Mouse (Mus musculus): ENCODE measurements at regions not wholly inside any gene's neighbourhood (a gene's known extent, or its start where the extent isn't known, plus 50 kb on each side); places are given as distances from the start of the nearest gene placed in this dataset.

DNA sequence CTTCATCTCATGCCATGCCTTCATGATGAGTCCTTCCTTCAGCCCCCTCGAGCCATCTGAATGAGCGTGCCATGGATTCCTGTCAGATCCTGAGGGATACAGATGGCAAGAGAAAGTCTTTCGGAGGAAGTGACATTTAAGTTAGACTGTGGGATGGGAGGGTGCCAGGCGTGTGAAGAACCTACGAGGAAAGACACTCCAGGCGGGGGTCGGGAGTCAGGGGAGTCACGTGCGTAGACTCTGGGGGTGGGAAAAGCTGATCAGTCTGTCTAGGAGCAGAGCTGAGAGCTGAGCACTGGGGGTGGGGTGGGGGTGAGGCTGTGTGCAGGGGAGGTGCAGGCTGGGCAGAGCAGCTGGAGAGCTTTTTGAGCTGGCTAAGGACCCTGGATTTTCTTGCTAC, 152.0 kb upstream of the Gjb5 start:
- TF ChIP-seq POLR2A (IDR thresholded peaks at IDR 0.05; ENCODE audit: control insufficient read depth, low read depth, low read length), result no peak
- no peak for TF ChIP-seq CTCF (IDR thresholded peaks at IDR 0.05; ENCODE audit: control insufficient read depth, insufficient read depth, insufficient replicate concordance, low read depth, low read length)

Data from testis, adult 2 months (tissue).